ENCODE assay signal across 19 mouse cellular contexts in genomic region chrX:13295229-13295571, GRCm38 (mm10). TPM values are rescaled to one million over a fixed set of nuclear protein-coding genes. Genes with fewer than 3 reads are reported as not detected.
DNase-seq lines count a peak whose midpoint lies in the region; ATAC-seq and TF ChIP-seq lines count a peak whose summit lies in the region.
"Had no signal": no experiment of that assay in that cellular context is flagged by ENCODE, and none has a peak within 500 bp of the region (broad histone marks: within the 10 kb centered on the region; RNA-seq: fewer than 3 reads in every experiment).

No protein-coding gene starts in this region.

- peaks cover 2% of the 10 kb centered on the region; the same call in 1 of the 2 replicates for H3K27me3 ChIP-seq in kidney, embryonic 15.5 days
- no peaks in the 10 kb centered on the region for H3K27me3 ChIP-seq in midbrain, embryonic 12.5 days
- no peaks in the 10 kb centered on the region for H3K27me3 ChIP-seq in midbrain, postnatal 0 days (ENCODE audit: insufficient read depth, low read length)
- H3K27me3 ChIP-seq in embryonic facial prominence, embryonic 14.5 days (replicated peaks; ENCODE audit: control insufficient read depth, insufficient read depth, low read length), result no peaks in the 10 kb centered on the region
- H3K27me3 ChIP-seq: forebrain, embryonic 13.5 days; heart, embryonic 15.5 days; limb, embryonic 15.5 days; stomach, embryonic 15.5 days had no signal

- TF ChIP-seq CTCF in midbrain, postnatal 0 days (IDR thresholded peaks at IDR 0.05), result no peak

- H3K4me3 ChIP-seq in kidney, embryonic 15.5 days (replicated peaks), result no peak overlapping the region
- no peak overlapping the region for H3K4me3 ChIP-seq in midbrain, embryonic 12.5 days
- no peak overlapping the region for H3K4me3 ChIP-seq in midbrain, postnatal 0 days (ENCODE audit: low read depth, low read length)
- no peak overlapping the region for H3K4me3 ChIP-seq in embryonic facial prominence, embryonic 14.5 days (ENCODE audit: low read depth, low read length)
- H3K4me3 ChIP-seq: forebrain, embryonic 13.5 days; heart, adult 2 months; heart, embryonic 15.5 days; limb, embryonic 15.5 days; midbrain, embryonic 10.5 days; stomach, embryonic 15.5 days had no signal

- H3K9me3 ChIP-seq in kidney, embryonic 15.5 days (replicated peaks), result no peaks in the 10 kb centered on the region
- no peaks in the 10 kb centered on the region for H3K9me3 ChIP-seq in midbrain, embryonic 12.5 days
- H3K9me3 ChIP-seq in midbrain, postnatal 0 days (ENCODE audit: low read length), result no peaks in the 10 kb centered on the region
- no peaks in the 10 kb centered on the region for H3K9me3 ChIP-seq in embryonic facial prominence, embryonic 14.5 days (ENCODE audit: control insufficient read depth, low read length)
- H3K9me3 ChIP-seq: forebrain, embryonic 13.5 days; heart, embryonic 15.5 days; limb, embryonic 15.5 days; midbrain, embryonic 10.5 days; stomach, embryonic 15.5 days had no signal

- ATAC-seq in kidney, embryonic 15.5 days (replicated peaks; ENCODE audit: low FRiP score), result 0 out of 2 replicates have a peak, but pooled peaks have one; percentile 25
- no peak for ATAC-seq in midbrain, embryonic 12.5 days (ENCODE audit: low FRiP score, low read depth)
- no peak for ATAC-seq in midbrain, postnatal 0 days (ENCODE audit: low FRiP score)
- ATAC-seq in embryonic facial prominence, embryonic 14.5 days (ENCODE audit: low read depth), result peak; percentile 8; the same call in 1 of the 2 replicates

- DNase-seq in kidney, adult 8-10 months, result no peak
- no peak for DNase-seq in midbrain, postnatal 0 days (ENCODE audit: low spot score)
- DNase-seq in embryonic facial prominence, embryonic 14.5 days (ENCODE audit: low spot score), result no peak
- DNase-seq in MN1 (ENCODE audit: low spot score), result no peak
- no peak for DNase-seq in frontal cortex, postnatal 36 days (ENCODE audit: low spot score in 2 of 2)
- DNase-seq: adrenal gland, postnatal 36 days; cerebellum, adult 11-12 months; cerebellum, postnatal 25 days; gastrocnemius, postnatal 25 days; heart, adult 2 months; kidney, adult 9 months; lung, postnatal 4 days had no signal

- H3K4me1 ChIP-seq in kidney, embryonic 15.5 days, result no peaks in the 10 kb centered on the region
- no peaks in the 10 kb centered on the region for H3K4me1 ChIP-seq in midbrain, embryonic 12.5 days
- H3K4me1 ChIP-seq in midbrain, postnatal 0 days (ENCODE audit: insufficient read depth, low read length), result no peaks in the 10 kb centered on the region
- H3K4me1 ChIP-seq in embryonic facial prominence, embryonic 14.5 days (ENCODE audit: control insufficient read depth, insufficient read depth, low read length), result no peaks in the 10 kb centered on the region
- H3K4me1 ChIP-seq: forebrain, embryonic 13.5 days; heart, embryonic 15.5 days; limb, embryonic 15.5 days; midbrain, embryonic 10.5 days; stomach, embryonic 15.5 days had no signal

- H3K27ac ChIP-seq in kidney, embryonic 15.5 days, result no peak overlapping the region
- 0 out of 2 replicates have a peak overlapping the region, but pooled peaks have one; percentile 6 for H3K27ac ChIP-seq in midbrain, embryonic 12.5 days (replicated peaks)
- H3K27ac ChIP-seq in midbrain, postnatal 0 days (ENCODE audit: low read depth, low read length), result no peak overlapping the region
- H3K27ac ChIP-seq in embryonic facial prominence, embryonic 14.5 days (replicated peaks; ENCODE audit: low read depth, low read length), result no peak overlapping the region
- H3K27ac ChIP-seq: forebrain, embryonic 13.5 days; heart, adult 2 months; heart, embryonic 15.5 days; limb, embryonic 15.5 days; midbrain, embryonic 10.5 days; stomach, embryonic 15.5 days had no signal

- H3K36me3 ChIP-seq in kidney, embryonic 15.5 days, result peaks cover 31% of the 10 kb centered on the region
- H3K36me3 ChIP-seq in midbrain, embryonic 12.5 days, result peaks cover 20% of the 10 kb centered on the region
- H3K36me3 ChIP-seq in midbrain, postnatal 0 days (ENCODE audit: insufficient read depth, low read length), result peaks cover 3% of the 10 kb centered on the region; the same call in 1 of the 2 replicates
- peaks cover 25% of the 10 kb centered on the region for H3K36me3 ChIP-seq in embryonic facial prominence, embryonic 14.5 days (ENCODE audit: control insufficient read depth, insufficient read depth, low read length)

- no peak overlapping the region for H3K9ac ChIP-seq in kidney, embryonic 15.5 days
- H3K9ac ChIP-seq in midbrain, embryonic 12.5 days (replicated peaks), result no peak overlapping the region
- no peak overlapping the region for H3K9ac ChIP-seq in midbrain, postnatal 0 days (replicated peaks; ENCODE audit: low read length, poor library complexity, severe bottlenecking)
- no peak overlapping the region for H3K9ac ChIP-seq in embryonic facial prominence, embryonic 14.5 days (ENCODE audit: low read depth, low read length)
- H3K9ac ChIP-seq: forebrain, embryonic 13.5 days; heart, embryonic 15.5 days; limb, embryonic 15.5 days; stomach, embryonic 15.5 days had no signal

- no peak overlapping the region for H3K4me2 ChIP-seq in kidney, embryonic 15.5 days
- H3K4me2 ChIP-seq in midbrain, embryonic 12.5 days (replicated peaks), result no peak overlapping the region
- no peak overlapping the region for H3K4me2 ChIP-seq in midbrain, postnatal 0 days (ENCODE audit: low read depth, low read length, poor library complexity, severe bottlenecking)
- H3K4me2 ChIP-seq in embryonic facial prominence, embryonic 14.5 days (ENCODE audit: low read depth, low read length), result no peak overlapping the region
- H3K4me2 ChIP-seq: forebrain, embryonic 13.5 days; heart, embryonic 15.5 days; limb, embryonic 15.5 days; stomach, embryonic 15.5 days had no signal

RNA-seq across cellular contexts. Expression of gene Ddx3x, which starts 14.4 kb away (rescaled TPM):
- polyA plus RNA-seq in kidney, embryonic 15.5 days (2015; fragmentation: Nextera tagmentation; extraction: Ambion mirVana), result 130 and 133 TPM in 2 replicates
- 175 and 179 TPM in 2 replicates for polyA plus RNA-seq in midbrain, embryonic 12.5 days (2016; fragmentation: Nextera tagmentation; extraction: Ambion mirVana)
- total RNA-seq in midbrain, postnatal 0 days (2014; rRNA removed), result 120 and 161 TPM in 2 replicates
- 80.6 and 109 TPM in 2 replicates for polyA plus RNA-seq in midbrain, postnatal 0 days (2015; fragmentation: Nextera tagmentation; extraction: Ambion mirVana)
- polyA plus RNA-seq in embryonic facial prominence, embryonic 14.5 days (2014; fragmentation: Nextera tagmentation; extraction: Ambion mirVana), result 123 and 132 TPM in 2 replicates

Comparison
In these comparisons a context has a peak if more than half of its experiments do, and no peak if none do; other contexts are left out.
1. ATAC-seq: peak in kidney, embryonic 15.5 days (single experiment) and embryonic facial prominence, embryonic 14.5 days (single experiment); none in midbrain, embryonic 12.5 days (single experiment) and midbrain, postnatal 0 days (single experiment).